Mouse (Mus musculus) spleen, postnatal 10 days (tissue): ENCODE results near the gene Ebp.
A peak's percentile ranks its signal among the peaks of the same experiment; 100 is the strongest.

Experiments
- DNase-seq, 2 experiments: peaks; one replicate each; pipeline ENCODE4 v3.0.0; 2021 to 2022; ENCODE audit warnings: low spot score in 2 of 2

Ebp gene

GRCm38 (mm10) chrX:8193419-8193723, at the start of gene Ebp:
TSS of gene Ebp (minus strand) at chrX:8193512.
- no peak for DNase-seq

GRCm38 (mm10) chrX:8238804-8239395, 45.6 kb upstream of the Ebp start:
- DNase-seq: no peak

GRCm38 (mm10) chrX:8236704-8237103, 43.4 kb upstream of the Ebp start:
- DNase-seq: no peak

GRCm38 (mm10) chrX:8233602-8234001, 40.3 kb upstream of the Ebp start:
- DNase-seq: no peak

GRCm38 (mm10) chrX:8230272-8230671, 37.0 kb upstream of the Ebp start:
- DNase-seq: peak in 1 of 2 experiments; percentile 35

GRCm38 (mm10) chrX:8223473-8223872, 30.2 kb upstream of the Ebp start:
- no peak for DNase-seq

GRCm38 (mm10) chrX:8222678-8223421, 29.5 kb upstream of the Ebp start:
- DNase-seq: no peak

GRCm38 (mm10) chrX:8222296-8222677, 29.0 kb upstream of the Ebp start:
- no peak for DNase-seq

GRCm38 (mm10) chrX:8219651-8220050, 26.3 kb upstream of the Ebp start:
- DNase-seq: no peak

- no peak for DNase-seq
Measured at GRCm38 (mm10) chrX:8218114-8218513, 24.8 kb upstream of the Ebp start.

- no peak for DNase-seq
Measured at GRCm38 (mm10) chrX:8217383-8217782, 24.1 kb upstream of the Ebp start.

- DNase-seq: no peak
Measured at GRCm38 (mm10) chrX:8211490-8212207, 18.3 kb upstream of the Ebp start.

GRCm38 (mm10) chrX:8209720-8210119, 16.4 kb upstream of the Ebp start:
- no peak for DNase-seq

- DNase-seq: no peak
Measured at GRCm38 (mm10) chrX:8207224-8207623, 13.9 kb upstream of the Ebp start.

- DNase-seq: no peak
Measured at GRCm38 (mm10) chrX:8206694-8207197, 13.4 kb upstream of the Ebp start.

GRCm38 (mm10) chrX:8206015-8206693, 12.8 kb upstream of the Ebp start, which contains the start of gene Porcn:
TSS of gene Porcn (minus strand) at chrX:8206525.
- DNase-seq: peak; percentile 42 to 71

GRCm38 (mm10) chrX:8205551-8205950, 12.2 kb upstream of the Ebp start:
- DNase-seq: no peak

- DNase-seq: no peak
Measured at GRCm38 (mm10) chrX:8205088-8205487, 11.8 kb upstream of the Ebp start.

- no peak for DNase-seq
Measured at GRCm38 (mm10) chrX:8204076-8204475, 10.8 kb upstream of the Ebp start.

GRCm38 (mm10) chrX:8203105-8203504, 9.8 kb upstream of the Ebp start:
- DNase-seq: no peak

- peak; percentile 60 to 80 for DNase-seq
Measured at GRCm38 (mm10) chrX:8192640-8193418, 483 bp downstream of the Ebp start.
